Mouse (Mus musculus) heart, embryonic 15.5 days (tissue): ENCODE measurements at regions not wholly inside any gene's neighbourhood (a gene's known extent, or its start where the extent isn't known, plus 50 kb on each side); places are given as distances from the start of the nearest gene placed in this dataset.

Source experiments
- ATAC-seq: fragments of 200-750 bp; cut with Nextera tagmentation; replicated peaks from 2 replicates; pipeline ENCODE4 v1.8.0; 2017; ENCODE audit warnings: low read depth, moderate TSS enrichment; ENCODE audit not compliant: insufficient number of reproducible peaks, insufficient read depth, low FRiP score
- H3K27ac ChIP-seq: fragments of 300-500 bp; sonication (generic); 2 replicates; pipeline ENCODE4 v1.5.1; 2015; ENCODE audit warnings: mild to moderate bottlenecking, inconsistent platforms
- H3K27me3 ChIP-seq: fragments of 300-500 bp; sonication (generic); 2 replicates; pipeline ENCODE4 v1.6.1; 2015; ENCODE audit warnings: inconsistent platforms
- H3K36me3 ChIP-seq: fragments of 300-500 bp; sonication (generic); 2 replicates; pipeline ENCODE4 v1.6.1; 2015; ENCODE audit warnings: mild to moderate bottlenecking, inconsistent platforms
- H3K4me1 ChIP-seq: fragments of 300-500 bp; sonication (generic); replicated peaks from 2 replicates; pipeline ENCODE4 v1.6.1; 2015; ENCODE audit warnings: inconsistent platforms
- H3K4me2 ChIP-seq: fragments of 300-500 bp; sonication (generic); 2 replicates; pipeline ENCODE4 v1.6.1; 2015; ENCODE audit warnings: inconsistent platforms, mild to moderate bottlenecking, moderate library complexity
- H3K4me3 ChIP-seq: fragments of 300-500 bp; sonication (generic); 2 replicates; pipeline ENCODE4 v1.5.1; 2015; ENCODE audit warnings: mild to moderate bottlenecking, inconsistent platforms
- H3K9ac ChIP-seq: fragments of 300-500 bp; sonication (generic); 2 replicates; pipeline ENCODE4 v1.6.1; 2015; ENCODE audit warnings: mild to moderate bottlenecking, inconsistent platforms
- H3K9me3 ChIP-seq: fragments of 300-500 bp; sonication (generic); replicated peaks from 2 replicates; pipeline ENCODE4 v1.6.1; 2016; ENCODE audit warnings: inconsistent platforms
- WGBS: fragments of 180-500 bp; shearing (Covaris S2); methylation state at CpG from one replicate; pipeline ENCODE4 v1.1.7; 2015; ENCODE audit warnings: mixed read lengths; 5-methylcytosine and 5-hydroxymethylcytosine counted together

GRCm38 (mm10) chr14:80486605-80487004, 502.7 kb downstream of the Olfm4 start:
- no peaks in the 10 kb centered on the region for H3K27me3 ChIP-seq
- no peaks in the 10 kb centered on the region for H3K36me3 ChIP-seq
- H3K27ac ChIP-seq = no peak overlapping the region
- WGBS = 79% methylated on average over 6 of the region's 6 CpGs
- H3K9ac ChIP-seq = no peak overlapping the region
- ATAC-seq = no peak
- no peaks in the 10 kb centered on the region for H3K4me1 ChIP-seq
- no peak overlapping the region for H3K4me2 ChIP-seq
- no peaks in the 10 kb centered on the region for H3K9me3 ChIP-seq
- no peak overlapping the region for H3K4me3 ChIP-seq

GRCm38 (mm10) chr14:80492043-80492900, 508.4 kb downstream of the Olfm4 start:
- WGBS = 74% methylated on average over 10 of the region's 10 CpGs
- Histone ChIP-seq H3K27ac (no peak overlapping the region), H3K9ac (no peak overlapping the region), H3K4me3 (no peak overlapping the region), H3K4me2 (no peak overlapping the region), H3K27me3 (no peaks in the 10 kb centered on the region), H3K36me3 (no peaks in the 10 kb centered on the region), H3K9me3 (no peaks in the 10 kb centered on the region), H3K4me1 (no peaks in the 10 kb centered on the region)
- no peak for ATAC-seq

GRCm38 (mm10) chr14:80492901-80493279, 509.0 kb downstream of the Olfm4 start:
- no peak for ATAC-seq
- no peaks in the 10 kb centered on the region for H3K9me3 ChIP-seq
- 77% methylated on average over 4 of the region's 4 CpGs for WGBS
- no peak overlapping the region for H3K9ac ChIP-seq
- no peaks in the 10 kb centered on the region for H3K36me3 ChIP-seq
- H3K27ac ChIP-seq = no peak overlapping the region
- no peak overlapping the region for H3K4me3 ChIP-seq
- no peak overlapping the region for H3K4me2 ChIP-seq
- no peaks in the 10 kb centered on the region for H3K4me1 ChIP-seq
- no peaks in the 10 kb centered on the region for H3K27me3 ChIP-seq

- ATAC-seq = no peak
- WGBS = 90% methylated on average over 2 of the region's 2 CpGs
- no peak overlapping the region for H3K4me2 ChIP-seq
- H3K9ac ChIP-seq = no peak overlapping the region
- no peaks in the 10 kb centered on the region for H3K9me3 ChIP-seq
- H3K27me3 ChIP-seq = no peaks in the 10 kb centered on the region
- no peak overlapping the region for H3K27ac ChIP-seq
- no peaks in the 10 kb centered on the region for H3K4me1 ChIP-seq
- no peaks in the 10 kb centered on the region for H3K36me3 ChIP-seq
- no peak overlapping the region for H3K4me3 ChIP-seq
Observed at GRCm38 (mm10) chr14:80504351-80504750, 520.5 kb downstream of the Olfm4 start.

- Histone ChIP-seq H3K9ac (no peak overlapping the region), H3K36me3 (no peaks in the 10 kb centered on the region), H3K27me3 (no peaks in the 10 kb centered on the region), H3K27ac (no peak overlapping the region), H3K4me1 (no peaks in the 10 kb centered on the region), H3K9me3 (no peaks in the 10 kb centered on the region), H3K4me3 (no peak overlapping the region), H3K4me2 (no peak overlapping the region)
- WGBS = 91% methylated on average over 2 of the region's 2 CpGs
- ATAC-seq = no peak
Observed at GRCm38 (mm10) chr14:80516626-80517025, 532.7 kb downstream of the Olfm4 start.

- 66% methylated on average over 1 of the region's 1 CpGs for WGBS
- no peaks in the 10 kb centered on the region for H3K36me3 ChIP-seq
- ATAC-seq = no peak
Observed at GRCm38 (mm10) chr14:80521216-80521615, 537.3 kb downstream of the Olfm4 start.

GRCm38 (mm10) chr14:80521631-80522030, 537.8 kb downstream of the Olfm4 start:
- Histone ChIP-seq H3K4me1 (no peaks in the 10 kb centered on the region), H3K4me3 (no peak overlapping the region), H3K4me2 (no peak overlapping the region), H3K27me3 (no peaks in the 10 kb centered on the region), H3K27ac (no peak overlapping the region), H3K9ac (no peak overlapping the region), H3K9me3 (no peaks in the 10 kb centered on the region), H3K36me3 (no peaks in the 10 kb centered on the region)
- no peak for ATAC-seq
- 60% methylated on average over 1 of the region's 1 CpGs for whole genome bisulfite sequencing

More at GRCm38 (mm10) chr14:80521216-80521615, 537.3 kb downstream of the Olfm4 start:
- H3K4me3 ChIP-seq = no peak overlapping the region
- no peak overlapping the region for H3K4me2 ChIP-seq
- no peak overlapping the region for H3K27ac ChIP-seq
- H3K27me3 ChIP-seq = no peaks in the 10 kb centered on the region
- H3K4me1 ChIP-seq = no peaks in the 10 kb centered on the region
- H3K9me3 ChIP-seq = no peaks in the 10 kb centered on the region
- H3K9ac ChIP-seq = no peak overlapping the region

- Histone ChIP-seq H3K4me2 (no peak overlapping the region), H3K9me3 (no peaks in the 10 kb centered on the region), H3K4me3 (no peak overlapping the region), H3K4me1 (no peaks in the 10 kb centered on the region), H3K9ac (no peak overlapping the region), H3K27ac (no peak overlapping the region), H3K27me3 (no peaks in the 10 kb centered on the region), H3K36me3 (no peaks in the 10 kb centered on the region)
- 66% methylated on average over 3 of the region's 3 CpGs for WGBS
- no peak for ATAC-seq
Observed at GRCm38 (mm10) chr14:80522536-80522935, 538.7 kb downstream of the Olfm4 start.

GRCm38 (mm10) chr14:80528419-80529028, 544.6 kb downstream of the Olfm4 start:
- no peaks in the 10 kb centered on the region for H3K4me1 ChIP-seq
- H3K9ac ChIP-seq = no peak overlapping the region
- no peaks in the 10 kb centered on the region for H3K36me3 ChIP-seq
- no peak overlapping the region for H3K27ac ChIP-seq
- H3K9me3 ChIP-seq = no peaks in the 10 kb centered on the region
- 71% methylated on average over 9 of the region's 9 CpGs for WGBS
- no peak overlapping the region for H3K4me3 ChIP-seq
- no peaks in the 10 kb centered on the region for H3K27me3 ChIP-seq
- no peak overlapping the region for H3K4me2 ChIP-seq
- ATAC-seq = no peak

- H3K4me1 ChIP-seq = no peaks in the 10 kb centered on the region
- no peak overlapping the region for H3K9ac ChIP-seq
- no peaks in the 10 kb centered on the region for H3K36me3 ChIP-seq
- H3K4me3 ChIP-seq = no peak overlapping the region
- no peak overlapping the region for H3K4me2 ChIP-seq
- H3K27ac ChIP-seq = no peak overlapping the region
- 50% methylated on average over 7 of the region's 7 CpGs for WGBS
- no peaks in the 10 kb centered on the region for H3K9me3 ChIP-seq
- no peaks in the 10 kb centered on the region for H3K27me3 ChIP-seq
- no peak for ATAC-seq
Observed at GRCm38 (mm10) chr14:80536044-80536745, 552.3 kb downstream of the Olfm4 start.

- Histone ChIP-seq H3K9ac (no peak overlapping the region), H3K27me3 (no peaks in the 10 kb centered on the region), H3K4me1 (no peaks in the 10 kb centered on the region), H3K4me2 (no peak overlapping the region), H3K9me3 (no peaks in the 10 kb centered on the region), H3K36me3 (no peaks in the 10 kb centered on the region), H3K4me3 (no peak overlapping the region), H3K27ac (no peak overlapping the region)
- 71% methylated on average over 11 of the region's 11 CpGs for WGBS
- ATAC-seq = no peak
Observed at GRCm38 (mm10) chr14:80559950-80560349, 576.1 kb downstream of the Olfm4 start.
